Mouse (Mus musculus): ENCODE results near the gene Styxl1. TPM values are rescaled to one million over a fixed set of nuclear protein-coding genes. Genes with fewer than 3 reads are reported as not detected.
A peak's percentile ranks its signal among the peaks of the same experiment; 100 is the strongest.

Gene Styxl1
- polyA plus RNA-seq, 2 experiments, result 0.02 TPM; not detected in 1

GRCm38 (mm10) chr5:135803135-135803534 lies 24.9 kb upstream of the Styxl1 start:
- Histone ChIP-seq H3K27ac (no peak overlapping the region), H3K9me3 (ENCODE audit: control insufficient read depth, low read length) (no peaks in the 10 kb centered on the region), H3K9ac (replicated peaks) (no peak overlapping the region), H3K4me1 (replicated peaks; ENCODE audit: control insufficient read depth in 2 of 2, insufficient read depth in 2 of 2, low read length in 1 of 2) (no peaks in the 10 kb centered on the region; a peak in 1 of 4 replicates), H3K4me2 (ENCODE audit: low read depth) (no peak overlapping the region), H3K36me3 (replicated peaks; ENCODE audit: control insufficient read depth, insufficient read depth, low read depth) (no peaks in the 10 kb centered on the region), H3K27me3 (ENCODE audit: control insufficient read depth, insufficient read depth, low read length) (no peaks in the 10 kb centered on the region), H3K4me3 (ENCODE audit: insufficient read depth in 1 of 2, low read depth in 2 of 2, low read length in 2 of 2) (no peak overlapping the region)
- ATAC-seq (ENCODE audit: insufficient read depth), result no peak
- TF ChIP-seq CTCF (IDR thresholded peaks at IDR 0.05; ENCODE audit: low read depth), result peak; percentile 48
- TF ChIP-seq EP300 (IDR thresholded peaks at IDR 0.05; ENCODE audit: low read depth), result no peak
- DNase-seq (ENCODE audit: low read depth in 3 of 3, low spot score in 3 of 3), result no peak
- 40% methylated on average over 4 of the region's 4 CpGs for WGBS (ENCODE audit: insufficient replicate concordance)

DNA sequence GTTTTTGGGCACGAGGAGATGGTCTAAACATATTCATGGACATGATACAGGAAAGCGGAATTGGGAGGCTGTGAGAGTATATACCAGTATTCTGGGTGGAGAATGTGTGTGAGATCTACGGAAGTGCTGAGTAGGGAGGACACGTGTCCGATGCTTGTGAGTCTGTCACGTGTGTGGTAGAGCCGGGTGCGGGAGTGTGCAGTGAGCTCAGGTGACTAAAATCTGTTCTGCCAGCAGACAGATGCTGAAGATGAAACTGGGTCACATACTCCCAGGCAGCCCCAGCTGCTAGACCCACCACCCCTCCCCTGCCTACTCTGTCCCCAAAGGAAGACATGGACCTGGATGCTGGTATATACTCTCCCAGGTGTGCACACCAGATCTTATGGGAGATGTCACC lies 24.5 kb upstream of the Styxl1 start:
- TF ChIP-seq CTCF (IDR thresholded peaks at IDR 0.05; ENCODE audit: low read depth) (no peak), EP300 (IDR thresholded peaks at IDR 0.05; ENCODE audit: low read depth) (no peak)
- H3K9me3 ChIP-seq (ENCODE audit: control insufficient read depth, low read length), result no peaks in the 10 kb centered on the region
- no peak for DNase-seq (ENCODE audit: low read depth in 3 of 3, low spot score in 3 of 3)
- WGBS (ENCODE audit: insufficient replicate concordance), result 69% methylated on average over 8 of the region's 8 CpGs
- H3K4me2 ChIP-seq (ENCODE audit: low read depth), result no peak overlapping the region
- no peaks in the 10 kb centered on the region for H3K27me3 ChIP-seq (ENCODE audit: control insufficient read depth, insufficient read depth, low read length)
- no peaks in the 10 kb centered on the region for H3K36me3 ChIP-seq (replicated peaks; ENCODE audit: control insufficient read depth, insufficient read depth, low read depth)
- H3K4me3 ChIP-seq (ENCODE audit: insufficient read depth in 1 of 2, low read depth in 2 of 2, low read length in 2 of 2), result no peak overlapping the region
- no peak overlapping the region for H3K9ac ChIP-seq (replicated peaks)
- no peaks in the 10 kb centered on the region; a peak in 1 of 4 replicates for H3K4me1 ChIP-seq (replicated peaks; ENCODE audit: control insufficient read depth in 2 of 2, insufficient read depth in 2 of 2, low read length in 1 of 2)
- H3K27ac ChIP-seq, result no peak overlapping the region
- no peak for ATAC-seq (ENCODE audit: insufficient read depth)

GRCm38 (mm10) chr5:135800927-135801326 lies 22.7 kb upstream of the Styxl1 start:
- Histone ChIP-seq H3K4me2 (ENCODE audit: low read depth) (no peak overlapping the region), H3K36me3 (replicated peaks; ENCODE audit: control insufficient read depth, insufficient read depth, low read depth) (no peaks in the 10 kb centered on the region), H3K4me1 (replicated peaks; ENCODE audit: control insufficient read depth in 2 of 2, insufficient read depth in 2 of 2, low read length in 1 of 2) (no peaks in the 10 kb centered on the region), H3K9me3 (ENCODE audit: control insufficient read depth, low read length) (no peaks in the 10 kb centered on the region), H3K4me3 (ENCODE audit: insufficient read depth in 1 of 2, low read depth in 2 of 2, low read length in 2 of 2) (no peak overlapping the region), H3K27me3 (ENCODE audit: control insufficient read depth, insufficient read depth, low read length) (no peaks in the 10 kb centered on the region), H3K27ac (no peak overlapping the region), H3K9ac (replicated peaks) (no peak overlapping the region)
- no peak for ATAC-seq (ENCODE audit: insufficient read depth)
- 7% methylated on average over 6 of the region's 6 CpGs for WGBS (ENCODE audit: insufficient replicate concordance)
- DNase-seq (ENCODE audit: low read depth in 3 of 3, low spot score in 3 of 3), result no peak
- TF ChIP-seq EP300 (IDR thresholded peaks at IDR 0.05; ENCODE audit: low read depth), result no peak
- no peak for TF ChIP-seq CTCF (IDR thresholded peaks at IDR 0.05; ENCODE audit: low read depth)

DNA sequence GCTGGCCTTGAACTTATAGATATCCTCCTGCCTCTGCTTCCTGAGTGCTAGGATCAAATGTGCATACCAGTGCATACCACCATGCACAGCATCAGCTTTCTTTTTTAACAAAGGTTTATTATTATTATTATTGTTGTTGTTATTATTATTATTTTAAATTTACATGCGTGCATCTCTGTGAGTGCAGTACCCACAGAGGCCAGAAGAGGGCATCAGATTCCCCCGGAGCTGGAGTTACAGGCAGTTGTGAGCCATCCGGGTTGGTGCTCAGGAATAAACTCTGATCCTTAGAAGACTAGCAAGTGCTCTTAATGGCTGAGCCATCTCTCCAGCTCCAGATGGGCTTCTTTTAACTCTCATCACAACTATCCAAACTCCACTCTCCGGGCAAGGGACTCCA lies 21.6 kb upstream of the Styxl1 start:
- Histone ChIP-seq H3K4me1 (replicated peaks; ENCODE audit: control insufficient read depth in 2 of 2, insufficient read depth in 2 of 2, low read length in 1 of 2) (no peaks in the 10 kb centered on the region), H3K27me3 (ENCODE audit: control insufficient read depth, insufficient read depth, low read length) (no peaks in the 10 kb centered on the region), H3K9me3 (ENCODE audit: control insufficient read depth, low read length) (no peaks in the 10 kb centered on the region), H3K4me2 (ENCODE audit: low read depth) (no peak overlapping the region), H3K4me3 (ENCODE audit: insufficient read depth in 1 of 2, low read depth in 2 of 2, low read length in 2 of 2) (no peak overlapping the region), H3K9ac (replicated peaks) (no peak overlapping the region), H3K36me3 (replicated peaks; ENCODE audit: control insufficient read depth, insufficient read depth, low read depth) (no peaks in the 10 kb centered on the region), H3K27ac (no peak overlapping the region)
- ATAC-seq (ENCODE audit: insufficient read depth), result no peak
- DNase-seq (ENCODE audit: low read depth in 3 of 3, low spot score in 3 of 3), result no peak
- no peak for TF ChIP-seq EP300 (IDR thresholded peaks at IDR 0.05; ENCODE audit: low read depth)
- peak; percentile 71 for TF ChIP-seq CTCF (IDR thresholded peaks at IDR 0.05; ENCODE audit: low read depth)
- WGBS (ENCODE audit: insufficient replicate concordance), result 34% methylated on average over 4 of the region's 4 CpGs

GRCm38 (mm10) chr5:135794859-135795181 lies 16.6 kb upstream of the Styxl1 start:
- Histone ChIP-seq H3K9me3 (ENCODE audit: control insufficient read depth, low read length) (no peaks in the 10 kb centered on the region), H3K4me2 (ENCODE audit: low read depth) (peak overlapping the region; percentile 56), H3K9ac (replicated peaks) (no peak overlapping the region), H3K27ac (no peak overlapping the region), H3K27me3 (ENCODE audit: control insufficient read depth, insufficient read depth, low read length) (no peaks in the 10 kb centered on the region), H3K36me3 (replicated peaks; ENCODE audit: control insufficient read depth, insufficient read depth, low read depth) (peaks cover 9% of the 10 kb centered on the region), H3K4me3 (ENCODE audit: insufficient read depth in 1 of 2, low read depth in 2 of 2, low read length in 2 of 2) (no peak overlapping the region; a peak in 1 of 4 replicates), H3K4me1 (replicated peaks; ENCODE audit: control insufficient read depth in 2 of 2, insufficient read depth in 2 of 2, low read length in 1 of 2) (no peaks in the 10 kb centered on the region)
- TF ChIP-seq EP300 (IDR thresholded peaks at IDR 0.05; ENCODE audit: low read depth), result no peak
- TF ChIP-seq CTCF (IDR thresholded peaks at IDR 0.05; ENCODE audit: low read depth), result no peak
- ATAC-seq (ENCODE audit: insufficient read depth) (no peak), DNase-seq (ENCODE audit: low read depth in 3 of 3, low spot score in 3 of 3) (no peak)
- WGBS (ENCODE audit: insufficient replicate concordance), result 6% methylated on average over 5 of the region's 5 CpGs
